Comparison of ENCODE assay signal across 10 mouse cellular contexts in genomic region chr5:139543214-139543613, GRCm38 (mm10). TPM values are rescaled to one million over a fixed set of nuclear protein-coding genes. Genes with fewer than 3 reads are reported as not detected.
DNase-seq lines count a peak whose midpoint lies in the region; ATAC-seq lines count a peak whose summit lies in the region.
"Had no signal": no experiment of that assay in that cellular context is flagged by ENCODE, and none has a peak within 500 bp of the region (broad histone marks: within the 10 kb centered on the region; RNA-seq: fewer than 3 reads in every experiment).

Uncx (plus strand) TSS chr5:139543494.

- intact Hi-C loops in heart, postnatal 10 days (cut with DNase I): no loop called here

- no peak within 1 kb of the TSS for H3K27ac ChIP-seq in heart, embryonic 10.5 days
- H3K27ac ChIP-seq in hindbrain, embryonic 12.5 days: peak within 1 kb of the TSS; percentile 91
- peak within 1 kb of the TSS; percentile 94 for H3K27ac ChIP-seq in midbrain, embryonic 14.5 days (replicated peaks; ENCODE audit: low read depth, low read length)

- H3K36me3 ChIP-seq in heart, embryonic 10.5 days: no peaks in the 10 kb centered on the region
- no peaks in the 10 kb centered on the region for H3K36me3 ChIP-seq in hindbrain, embryonic 12.5 days
- peaks cover 9% of the 10 kb centered on the region for H3K36me3 ChIP-seq in midbrain, embryonic 14.5 days (ENCODE audit: control insufficient read depth, insufficient read depth, low read length)

- H3K4me2 ChIP-seq in hindbrain, embryonic 12.5 days (replicated peaks): peak within 1 kb of the TSS; percentile 60
- H3K4me2 ChIP-seq in midbrain, embryonic 14.5 days (ENCODE audit: low read length): peak within 1 kb of the TSS; percentile 60

- ATAC-seq in hindbrain, embryonic 12.5 days (ENCODE audit: low FRiP score): no peak
- ATAC-seq in midbrain, embryonic 14.5 days (ENCODE audit: low FRiP score, low TSS enrichment): no peak

- H3K27me3 ChIP-seq in heart, embryonic 10.5 days (ENCODE audit: insufficient read depth, poor library complexity, severe bottlenecking): peaks cover 100% of the 10 kb centered on the region
- peaks cover 85% of the 10 kb centered on the region for H3K27me3 ChIP-seq in hindbrain, embryonic 12.5 days
- peaks cover 58% of the 10 kb centered on the region for H3K27me3 ChIP-seq in midbrain, embryonic 14.5 days (ENCODE audit: control insufficient read depth, insufficient read depth, low read length)

- peak within 1 kb of the TSS; percentile 69 for H3K9ac ChIP-seq in hindbrain, embryonic 12.5 days
- peak within 1 kb of the TSS; percentile 78 for H3K9ac ChIP-seq in midbrain, embryonic 14.5 days (replicated peaks; ENCODE audit: low read length)

- H3K4me1 ChIP-seq in heart, embryonic 10.5 days: peaks cover 35% of the 10 kb centered on the region
- H3K4me1 ChIP-seq in hindbrain, embryonic 12.5 days: peaks cover 31% of the 10 kb centered on the region
- H3K4me1 ChIP-seq in midbrain, embryonic 14.5 days (ENCODE audit: control insufficient read depth, insufficient read depth, low read length): peaks cover 6% of the 10 kb centered on the region; the same call in 1 of the 2 replicates

- under 1% methylated on average over 15 of the region's 15 CpGs for WGBS in heart, embryonic 10.5 days
- WGBS in hindbrain, embryonic 12.5 days: 1% methylated on average over 15 of the region's 15 CpGs
- WGBS in midbrain, embryonic 14.5 days: under 1% methylated on average over 15 of the region's 15 CpGs

- H3K4me3 ChIP-seq in heart, embryonic 10.5 days: peak within 1 kb of the TSS; percentile 33
- H3K4me3 ChIP-seq in hindbrain, embryonic 12.5 days: peak within 1 kb of the TSS; percentile 51
- peak within 1 kb of the TSS; percentile 51 for H3K4me3 ChIP-seq in midbrain, embryonic 14.5 days (replicated peaks; ENCODE audit: low read depth, low read length)

- no peaks in the 10 kb centered on the region for H3K9me3 ChIP-seq in heart, embryonic 10.5 days
- no peaks in the 10 kb centered on the region for H3K9me3 ChIP-seq in hindbrain, embryonic 12.5 days (replicated peaks)
- H3K9me3 ChIP-seq in midbrain, embryonic 14.5 days (ENCODE audit: control insufficient read depth, low read length): no peaks in the 10 kb centered on the region

- no peak for DNase-seq in heart, embryonic 10.5 days (ENCODE audit: low spot score)
- no peak for DNase-seq in heart, postnatal 10 days
- DNase-seq in cerebellum, adult 8-10 months: peak; percentile 56
- DNase-seq in midbrain, embryonic 14.5 days: no peak
- no peak for DNase-seq in ovary, postnatal 36 days (ENCODE audit: low spot score)
- no peak for DNase-seq in spleen, adult 18-20 months
- DNase-seq in lung, postnatal 4 days: no peak

RNA-seq across cellular contexts. Expression of gene Uncx, which starts in this region (rescaled TPM):
- polyA plus RNA-seq in heart, embryonic 10.5 days (2016; fragmentation: Nextera tagmentation; extraction: Ambion mirVana): 0.18 TPM in 1 of 2 replicates, not detected in the other
- total RNA-seq in heart, postnatal 10 days (2021): not detected
- polyA plus RNA-seq in hindbrain, embryonic 12.5 days (2016; fragmentation: Nextera tagmentation; extraction: Ambion mirVana): 97.3 and 99.4 TPM in 2 replicates
- polyA plus RNA-seq in midbrain, embryonic 14.5 days (2014; fragmentation: Nextera tagmentation; extraction: Ambion mirVana): 39.6 and 44.0 TPM in 2 replicates
- total RNA-seq: neutrophil, adult 5-6 weeks had no signal
- polyA plus RNA-seq: C2C12 had no signal

Comparison
In these comparisons a context has a peak if more than half of its experiments do, and no peak if none do; other contexts are left out.
1. RNA of gene Uncx (polyA plus RNA-seq): 97.3 to 99.4 TPM in hindbrain, embryonic 12.5 days and 39.6 to 44.0 TPM in midbrain, embryonic 14.5 days; 0.18 TPM in heart, embryonic 10.5 days; every median in the first group is over 10 times any median in the second.
2. Peak in every context shown above with its lines, with median percentiles within 50 percentile points of each other: H3K4me3 ChIP-seq.